Comparison of ENCODE assay signal across 8 mouse cellular contexts in the genomic region with DNA sequence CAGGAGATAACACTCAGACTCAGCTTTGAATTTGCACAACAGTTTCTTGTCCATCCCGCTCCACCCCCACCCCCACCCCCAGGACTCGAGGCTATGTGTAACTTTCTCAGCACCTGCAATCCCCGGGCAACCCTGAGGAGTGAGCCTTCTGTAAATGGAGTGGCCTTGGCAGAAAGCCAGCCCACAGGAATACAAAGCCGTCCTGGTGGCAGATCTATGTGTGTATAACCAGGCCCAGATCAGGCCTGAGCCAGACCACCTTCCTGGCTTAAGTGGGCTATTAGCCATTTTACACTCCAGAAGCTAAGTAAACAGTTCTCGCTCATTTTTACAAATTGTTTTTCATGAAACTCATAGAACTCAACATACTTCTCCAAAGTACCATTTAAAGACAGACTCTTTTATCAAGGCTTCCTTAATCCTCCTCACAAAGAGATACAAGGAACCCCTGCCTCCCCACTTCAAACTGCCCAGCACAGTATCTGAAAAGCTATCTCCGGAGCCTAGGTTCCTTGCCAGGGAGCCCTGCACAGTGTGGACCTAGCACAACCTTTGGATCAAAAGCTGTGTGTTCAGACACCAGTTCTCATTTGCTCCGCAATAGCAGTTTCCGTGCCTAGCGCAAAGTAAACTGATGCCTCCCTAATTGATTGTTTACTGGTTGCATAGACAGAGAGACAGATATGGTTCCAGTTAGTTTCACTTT. TPM values are rescaled to one million over a fixed set of nuclear protein-coding genes. Genes with fewer than 3 reads are reported as not detected.
DNase-seq lines count a peak whose midpoint lies in the region; ATAC-seq lines count a peak whose summit lies in the region.

No protein-coding gene starts in this region.

- H3K9ac ChIP-seq in limb, embryonic 11.5 days (ENCODE audit: low read length): no peak overlapping the region

- intact Hi-C loops in gastrocnemius, postnatal 36 days (cut with DNase I): no loop called here

- no peak overlapping the region for H3K4me3 ChIP-seq in limb, embryonic 11.5 days (ENCODE audit: low read depth, low read length)
- no peak overlapping the region for H3K4me3 ChIP-seq in limb, embryonic 10.5 days

- H3K4me1 ChIP-seq in limb, embryonic 11.5 days (ENCODE audit: control insufficient read depth, insufficient read depth, low read length): peaks cover 10% of the 10 kb centered on the region
- peaks cover 10% of the 10 kb centered on the region for H3K4me1 ChIP-seq in limb, embryonic 10.5 days

- WGBS in limb, embryonic 11.5 days: 52% methylated on average over 9 of the region's 9 CpGs
- 70% methylated on average over 9 of the region's 9 CpGs for WGBS in limb, embryonic 10.5 days

- H3K9me3 ChIP-seq in limb, embryonic 11.5 days (ENCODE audit: control insufficient read depth, low read length): no peaks in the 10 kb centered on the region
- H3K9me3 ChIP-seq in limb, embryonic 10.5 days (replicated peaks): no peaks in the 10 kb centered on the region

- peak overlapping the region; percentile 72 for H3K27ac ChIP-seq in limb, embryonic 11.5 days (replicated peaks; ENCODE audit: low read depth, low read length)
- no peak overlapping the region for H3K27ac ChIP-seq in limb, embryonic 10.5 days

- no peaks in the 10 kb centered on the region for H3K27me3 ChIP-seq in limb, embryonic 11.5 days (ENCODE audit: control insufficient read depth, insufficient read depth, low read length)
- H3K27me3 ChIP-seq in limb, embryonic 10.5 days (ENCODE audit: low read depth, poor library complexity, severe bottlenecking): no peaks in the 10 kb centered on the region

- peak; percentile 50 for DNase-seq in limb, embryonic 11.5 days (ENCODE audit: low spot score)
- DNase-seq in limb, embryonic 10.5 days (ENCODE audit: low spot score): no peak
- peak; percentile 12 for DNase-seq in adipocyte (ENCODE audit: low spot score)
- DNase-seq in forelimb bud, embryonic 11.5 days (ENCODE audit: low read depth, low spot score): peak; percentile 56
- DNase-seq in kidney, postnatal 14 days: peak; percentile 68
- peak; percentile 38 for DNase-seq in naive thymus-derived CD4-positive, alpha-beta T cell, adult 2 months (ENCODE audit: low read depth)
- DNase-seq in gastrocnemius, postnatal 36 days: no peak
- no peak for DNase-seq in urinary bladder, postnatal 4 days (ENCODE audit: low spot score in 2 of 2)

- H3K36me3 ChIP-seq in limb, embryonic 11.5 days (ENCODE audit: control insufficient read depth, insufficient read depth, low read length): no peaks in the 10 kb centered on the region
- peaks cover 31% of the 10 kb centered on the region for H3K36me3 ChIP-seq in limb, embryonic 10.5 days

- no peak overlapping the region for H3K4me2 ChIP-seq in limb, embryonic 11.5 days (ENCODE audit: low read depth, severe bottlenecking)

- no peak for ATAC-seq in limb, embryonic 11.5 days (ENCODE audit: insufficient number of reproducible peaks, low FRiP score, low TSS enrichment, low read depth)

RNA-seq across cellular contexts. Expression of gene Pml, which starts 7.7 kb away (rescaled TPM):
- polyA plus RNA-seq in limb, embryonic 11.5 days (2014; fragmentation: Nextera tagmentation; extraction: Ambion mirVana): 18.7 and 19.6 TPM in 2 replicates
- 20.5 and 21.0 TPM in 2 replicates for polyA plus RNA-seq in limb, embryonic 10.5 days (2016; fragmentation: Nextera tagmentation; extraction: Ambion mirVana)
- 1 to 10 TPM; 4.0 to 4.3 TPM for total RNA-seq in gastrocnemius, postnatal 36 days (2021)

RNA-seq across cellular contexts. Expression of gene Stoml1, which starts 11.0 kb away (rescaled TPM):
- polyA plus RNA-seq in limb, embryonic 11.5 days (2014; fragmentation: Nextera tagmentation; extraction: Ambion mirVana): 19.2 and 24.3 TPM in 2 replicates
- 21.8 and 26.1 TPM in 2 replicates for polyA plus RNA-seq in limb, embryonic 10.5 days (2016; fragmentation: Nextera tagmentation; extraction: Ambion mirVana)
- total RNA-seq in gastrocnemius, postnatal 36 days (2021): 1 to 10 TPM; 5.5 to 7.5 TPM

RNA-seq across cellular contexts. Expression of gene Islr2, which starts 37.8 kb away (rescaled TPM):
- polyA plus RNA-seq in limb, embryonic 11.5 days (2014; fragmentation: Nextera tagmentation; extraction: Ambion mirVana): 0.48 and 0.60 TPM in 2 replicates
- polyA plus RNA-seq in limb, embryonic 10.5 days (2016; fragmentation: Nextera tagmentation; extraction: Ambion mirVana): 0.11 TPM in 1 of 2 replicates, not detected in the other
- 1 to 10 TPM; 2.6 to 4.7 TPM for total RNA-seq in gastrocnemius, postnatal 36 days (2021)

RNA-seq across cellular contexts. Expression of gene Islr, which starts 37.8 kb away (rescaled TPM):
- polyA plus RNA-seq in limb, embryonic 11.5 days (2014; fragmentation: Nextera tagmentation; extraction: Ambion mirVana): 30.8 and 37.6 TPM in 2 replicates
- polyA plus RNA-seq in limb, embryonic 10.5 days (2016; fragmentation: Nextera tagmentation; extraction: Ambion mirVana): 9.5 and 33.2 TPM in 2 replicates
- 10 to 100 TPM; 20.5 to 24.0 TPM for total RNA-seq in gastrocnemius, postnatal 36 days (2021)

Comparison
In these comparisons a context has a peak if more than half of its experiments do, and no peak if none do; other contexts are left out.
1. DNase-seq: peak in limb, embryonic 11.5 days (single experiment), adipocyte (single experiment), forelimb bud, embryonic 11.5 days (single experiment), kidney, postnatal 14 days (single experiment) and naive thymus-derived CD4-positive, alpha-beta T cell, adult 2 months (single experiment); none in limb, embryonic 10.5 days (single experiment), gastrocnemius, postnatal 36 days (0 of 2) and urinary bladder, postnatal 4 days (0 of 2).